Mouse (Mus musculus) MEL (cell line): ENCODE results near the gene Ccdc102a. TPM values are rescaled to one million over a fixed set of nuclear protein-coding genes. Genes with fewer than 3 reads are reported as not detected.

Experiments used
- DNase-seq: peaks from one replicate; pipeline ENCODE4 v3.0.0; 2011; ENCODE audit warnings: low read depth, low spot score
- H3K27ac ChIP-seq: 2 replicates; pipeline ENCODE4 v1.5.1; 2012; ENCODE audit warnings: low read depth, mild to moderate bottlenecking, control low read depth, low read length, moderate library complexity; ENCODE audit not compliant: control insufficient read depth
- H3K27me3 ChIP-seq, 2 experiments: fragments of 150-350 bp in 1 of 2; sonication (generic) in 1 of 2; 2 replicates each; pipeline ENCODE4 v1.6.1; 2012; ENCODE audit warnings: low read length in 2 of 2, mild to moderate bottlenecking in 2 of 2, improper control_type of control experiment in 1 of 2, moderate library complexity in 1 of 2; ENCODE audit not compliant: insufficient read depth in 2 of 2, control insufficient read depth in 1 of 2
- H3K36me3 ChIP-seq, 2 experiments: 2 replicates each; pipeline ENCODE4 v1.6.1; 2012 to 2014; ENCODE audit warnings: low read length in 2 of 2, improper control_type of control experiment in 1 of 2, inconsistent platforms in 1 of 2, mild to moderate bottlenecking in 1 of 2; ENCODE audit not compliant: insufficient read depth in 2 of 2, control insufficient read depth in 1 of 2
- H3K4me1 ChIP-seq, 2 experiments: fragments of 150-350 bp in 1 of 2; sonication (generic) in 1 of 2; 2 replicates each; pipeline ENCODE4 v1.6.1; 2012; ENCODE audit warnings: low read length in 2 of 2, improper control_type of control experiment in 1 of 2, mild to moderate bottlenecking in 1 of 2; ENCODE audit not compliant: insufficient read depth in 2 of 2, control insufficient read depth in 1 of 2
- H3K4me3 ChIP-seq, 2 experiments: fragments of 150-350 bp in 1 of 2; sonication (generic) in 1 of 2; 2 replicates each; pipeline ENCODE4 v1.5.1; 2012; ENCODE audit warnings: low read depth in 2 of 2, low read length in 2 of 2, mild to moderate bottlenecking in 2 of 2, moderate library complexity in 2 of 2, control low read depth in 1 of 2, improper control_type of control experiment in 1 of 2; ENCODE audit not compliant: control insufficient read depth in 1 of 2, insufficient read depth in 1 of 2
- H3K79me2 ChIP-seq: 2 replicates; pipeline ENCODE4 v1.6.1; 2012; ENCODE audit warnings: mild to moderate bottlenecking, low read length, moderate library complexity; ENCODE audit not compliant: control insufficient read depth, poor library complexity, insufficient read depth
- H3K9ac ChIP-seq: 2 replicates; pipeline ENCODE4 v1.6.1; 2012; ENCODE audit warnings: low read depth, mild to moderate bottlenecking, control low read depth, low read length, moderate library complexity; ENCODE audit not compliant: control insufficient read depth, poor library complexity, severe bottlenecking
- H3K9me3 ChIP-seq: fragments of 150-350 bp; sonication (generic); replicated peaks from 2 replicates; pipeline ENCODE4 v1.6.1; 2012; ENCODE audit warnings: mild to moderate bottlenecking, low read length, improper control_type of control experiment, moderate library complexity; ENCODE audit not compliant: insufficient read depth
- BHLHE40 ChIP-seq: IDR thresholded peaks from 2 replicates; pipeline ENCODE4 v1.6.1; 2012; ENCODE audit warnings: low read depth, mild to moderate bottlenecking, inconsistent platforms, low read length, improper control_type of control experiment, borderline replicate concordance
- CHD2 ChIP-seq: IDR thresholded peaks from 2 replicates; pipeline ENCODE4 v1.6.1; 2011; ENCODE audit warnings: low read length, improper control_type of control experiment
- CTCF ChIP-seq, 3 experiments: IDR thresholded peaks in 2 of 3; conservative IDR thresholded peaks in 1 of 3; 2 replicates each; pipeline ENCODE4 v1.5.1; 2011 to 2012; ENCODE audit warnings: low read length in 3 of 3, low read depth in 2 of 3, mild to moderate bottlenecking in 2 of 3, improper control_type of control experiment in 1 of 3, inconsistent platforms in 1 of 3, mixed read lengths in 1 of 3, moderate library complexity in 1 of 3; ENCODE audit not compliant: control insufficient read depth in 1 of 3, insufficient read depth in 1 of 3, poor library complexity in 1 of 3, severe bottlenecking in 1 of 3
- ETS1 ChIP-seq: IDR thresholded peaks from 2 replicates; pipeline ENCODE4 v1.6.1; 2012; ENCODE audit warnings: low read depth, mild to moderate bottlenecking, inconsistent platforms, low read length, improper control_type of control experiment, moderate library complexity
- HCFC1 ChIP-seq: IDR thresholded peaks from 2 replicates; pipeline ENCODE4 v1.6.1; 2012; ENCODE audit warnings: low read depth, mild to moderate bottlenecking, inconsistent platforms, low read length, improper control_type of control experiment, moderate library complexity
- JUND ChIP-seq: IDR thresholded peaks from 2 replicates; pipeline ENCODE4 v1.6.1; 2011; ENCODE audit warnings: low read depth, mild to moderate bottlenecking, improper control_type of control experiment, low read length
- KAT2A ChIP-seq: conservative IDR thresholded peaks from 2 replicates; pipeline ENCODE4 v1.6.1; 2012; ENCODE audit warnings: low read depth, low read length, improper control_type of control experiment, inconsistent platforms
- MAFK ChIP-seq: IDR thresholded peaks from 2 replicates; pipeline ENCODE4 v1.6.1; 2011; ENCODE audit warnings: low read depth, mild to moderate bottlenecking, low read length, improper control_type of control experiment, borderline replicate concordance
- MAZ ChIP-seq: IDR thresholded peaks from 2 replicates; pipeline ENCODE4 v1.6.1; 2012; ENCODE audit warnings: low read depth, mild to moderate bottlenecking, inconsistent platforms, low read length, improper control_type of control experiment
- MEF2A ChIP-seq: IDR thresholded peaks from 2 replicates; pipeline ENCODE4 v1.6.1; 2014; ENCODE audit warnings: low read depth, mild to moderate bottlenecking, inconsistent platforms, low read length, improper control_type of control experiment; ENCODE audit not compliant: poor library complexity, insufficient replicate concordance, severe bottlenecking; ENCODE audit errors: extremely low read depth
- MYC ChIP-seq: IDR thresholded peaks from 2 replicates; pipeline ENCODE4 v1.6.1; 2011; ENCODE audit warnings: low read depth, mild to moderate bottlenecking, low read length, improper control_type of control experiment, moderate library complexity
- NELFE ChIP-seq: IDR thresholded peaks from 2 replicates; pipeline ENCODE4 v1.6.1; 2011; ENCODE audit warnings: low read depth, low read length, improper control_type of control experiment
- NRF1 ChIP-seq: IDR thresholded peaks from 2 replicates; pipeline ENCODE4 v1.6.1; 2014; ENCODE audit warnings: low read depth, mild to moderate bottlenecking, inconsistent platforms, low read length, improper control_type of control experiment, moderate library complexity; ENCODE audit not compliant: poor library complexity, insufficient read depth, severe bottlenecking
- POLR2AphosphoS2 ChIP-seq: IDR thresholded peaks from 2 replicates; pipeline ENCODE4 v1.6.1; 2011; ENCODE audit warnings: low read length, improper control_type of control experiment
- POLR2AphosphoS5 ChIP-seq: IDR thresholded peaks from 2 replicates; pipeline ENCODE4 v1.6.1; 2012; ENCODE audit warnings: low read depth, borderline replicate concordance, mild to moderate bottlenecking, inconsistent platforms, low read length, moderate library complexity, mixed read lengths
- RCOR1 ChIP-seq: IDR thresholded peaks from 2 replicates; pipeline ENCODE4 v1.6.1; 2012; ENCODE audit warnings: low read depth, mild to moderate bottlenecking, inconsistent platforms, low read length, improper control_type of control experiment
- SIN3A ChIP-seq: IDR thresholded peaks from 2 replicates; pipeline ENCODE4 v1.6.1; 2012; ENCODE audit warnings: low read length, improper control_type of control experiment, inconsistent platforms
- SMC3 ChIP-seq: IDR thresholded peaks from 2 replicates; pipeline ENCODE4 v1.6.1; 2011; ENCODE audit warnings: low read depth, low read length, improper control_type of control experiment
- TAL1 ChIP-seq: IDR thresholded peaks from 2 replicates; pipeline ENCODE4 v1.6.1; 2012; ENCODE audit warnings: mild to moderate bottlenecking, inconsistent platforms, low read length, moderate library complexity, mixed read lengths
- TCF12 ChIP-seq: IDR thresholded peaks from 2 replicates; pipeline ENCODE4 v1.6.1; 2014; ENCODE audit warnings: low read depth, mild to moderate bottlenecking, inconsistent platforms, low read length, improper control_type of control experiment, moderate library complexity
- UBTF ChIP-seq: IDR thresholded peaks from 2 replicates; pipeline ENCODE4 v1.6.1; 2012; ENCODE audit warnings: low read depth, mild to moderate bottlenecking, inconsistent platforms, low read length, improper control_type of control experiment, moderate library complexity, borderline replicate concordance; ENCODE audit not compliant: insufficient read depth
- USF2 ChIP-seq, 2 experiments: IDR thresholded peaks; 2 replicates each; pipeline ENCODE4 v1.6.1; 2011 to 2012; ENCODE audit warnings: improper control_type of control experiment in 2 of 2, low read length in 2 of 2, borderline replicate concordance in 1 of 2, inconsistent platforms in 1 of 2, low read depth in 1 of 2, mild to moderate bottlenecking in 1 of 2; ENCODE audit not compliant: insufficient read depth in 1 of 2
- ZC3H11A ChIP-seq: IDR thresholded peaks from 2 replicates; pipeline ENCODE4 v1.6.1; 2012; ENCODE audit warnings: low read depth, mild to moderate bottlenecking, inconsistent platforms, low read length, improper control_type of control experiment
- ZKSCAN1 ChIP-seq: IDR thresholded peaks from 2 replicates; pipeline ENCODE4 v1.6.1; 2012; ENCODE audit warnings: low read depth, mild to moderate bottlenecking, inconsistent platforms, low read length, improper control_type of control experiment, moderate library complexity
- ZMIZ1 ChIP-seq: IDR thresholded peaks from 2 replicates; pipeline ENCODE4 v1.6.1; 2012; ENCODE audit warnings: low read depth, mild to moderate bottlenecking, inconsistent platforms, low read length, improper control_type of control experiment, moderate library complexity
- ZNF384 ChIP-seq: IDR thresholded peaks from 2 replicates; pipeline ENCODE4 v1.6.1; 2012; ENCODE audit warnings: low read depth, mild to moderate bottlenecking, inconsistent platforms, low read length, improper control_type of control experiment
- polyA plus RNA-seq, 2 experiments: library from polyadenylated mRNA; stranded (reverse) in 1 of 2; unstranded in 1 of 2; fragments of >175 nt in 1 of 2; fragments of >200 nt in 1 of 2; gene quantifications; 2 replicates each; pipeline versions ENCODE4 v1.2.1 to v1.2.4; 2012; ENCODE audit warnings: low replicate concordance in 2 of 2, low read depth in 1 of 2; ENCODE audit not compliant: insufficient read length in 2 of 2, insufficient read depth in 1 of 2, missing spikeins in 1 of 2
- total RNA-seq: library from RNA; depleted of rRNA; stranded (reverse); fragments of 300-350 nt; gene quantifications from 2 replicates; pipeline ENCODE4 v1.2.3, GENCODE M21; 2012

Ccdc102a gene
- total and polyA plus RNA-seq, 3 experiments, result 1.7 to 6.8 TPM; not detected in 1

- peaks cover 0 to 16% of the 10 kb centered on the region in 2 experiments; a peak in 2 of 4 replicates for H3K4me1 ChIP-seq
Observed at GRCm38 (mm10) chr8:94917352-94917751, 546 bp downstream of the Ccdc102a start.

GRCm38 (mm10) chr8:94916960-94917324, 956 bp downstream of the Ccdc102a start:
- H3K27me3 ChIP-seq, result peaks cover 0 to 2% of the 10 kb centered on the region in 2 experiments; a peak in 3 of 4 replicates

More at GRCm38 (mm10) chr8:94917352-94917751, 546 bp downstream of the Ccdc102a start:
- Histone ChIP-seq H3K4me3 (peak overlapping the region; percentile 71 to 77), H3K79me2 (no peaks in the 10 kb centered on the region; the same call in 1 of the 2 replicates), H3K27me3 (peaks cover 0 to 2% of the 10 kb centered on the region in 2 experiments; a peak in 3 of 4 replicates), H3K27ac (no peak overlapping the region), H3K9ac (peak overlapping the region; percentile 79), H3K9me3 (no peaks in the 10 kb centered on the region), H3K36me3 (peaks cover 0 to 7% of the 10 kb centered on the region in 2 experiments; a peak in 2 of 4 replicates)
- peak; percentile 94 for DNase-seq
- TF ChIP-seq MEF2A, result no peak
- no peak for TF ChIP-seq KAT2A
- TF ChIP-seq TAL1, result no peak
- no peak for TF ChIP-seq NRF1
- TF ChIP-seq CHD2, result no peak
- TF ChIP-seq ZNF384, result no peak
- TF ChIP-seq ZC3H11A, result no peak
- TF ChIP-seq SIN3A, result no peak
- 0 out of 2 replicates have a peak, but pooled peaks have one; percentile 10 for TF ChIP-seq HCFC1
- TF ChIP-seq TCF12, result no peak
- TF ChIP-seq RCOR1, result no peak
- TF ChIP-seq MAZ, result peak; percentile 73; the same call in 1 of the 2 replicates
- TF ChIP-seq ZMIZ1, result no peak
- peak; percentile 53 to 74 (median 62) for TF ChIP-seq CTCF (IDR thresholded peaks at IDR 0.05 in 2 of 3, conservative IDR thresholded peaks at IDR 0.05 in 1 of 3; ENCODE audit: control insufficient read depth in 1 of 3, insufficient read depth in 1 of 3, low read depth in 2 of 3, low read length in 3 of 3, poor library complexity in 1 of 3, severe bottlenecking in 1 of 3)

More at GRCm38 (mm10) chr8:94916960-94917324, 956 bp downstream of the Ccdc102a start:
- DNase-seq, result no peak
- H3K4me1 ChIP-seq, result peaks cover 0 to 13% of the 10 kb centered on the region in 2 experiments; a peak in 2 of 4 replicates
- no peak overlapping the region for H3K27ac ChIP-seq
- H3K4me3 ChIP-seq, result peak overlapping the region; percentile 33 to 60
- no peaks in the 10 kb centered on the region; the same call in 1 of the 2 replicates for H3K79me2 ChIP-seq
- H3K9ac ChIP-seq, result peak overlapping the region; percentile 50
- TF ChIP-seq USF2 (IDR thresholded peaks at IDR 0.05; ENCODE audit: borderline replicate concordance in 1 of 2, insufficient read depth in 1 of 2, low read depth in 1 of 2, low read length in 2 of 2) (no peak), SMC3 (no peak), RCOR1 (no peak), HCFC1 (no peak), POLR2AphosphoS2 (no peak), NELFE (no peak), ZNF384 (no peak), MYC (no peak), ETS1 (no peak), BHLHE40 (no peak), MAFK (no peak), CHD2 (no peak), JUND (no peak), ZKSCAN1 (no peak), UBTF (no peak), POLR2AphosphoS5 (no peak), KAT2A (no peak), CTCF (IDR thresholded peaks at IDR 0.05 in 2 of 3, conservative IDR thresholded peaks at IDR 0.05 in 1 of 3; ENCODE audit: control insufficient read depth in 1 of 3, insufficient read depth in 1 of 3, low read depth in 2 of 3, low read length in 3 of 3, poor library complexity in 1 of 3, severe bottlenecking in 1 of 3) (no peak), ZC3H11A (no peak)
- H3K36me3 ChIP-seq, result peaks cover 0 to 7% of the 10 kb centered on the region in 2 experiments; a peak in 2 of 4 replicates
- H3K9me3 ChIP-seq, result no peaks in the 10 kb centered on the region
